Mouse (Mus musculus): ENCODE results near the gene Olfr560.

The Olfr560 gene

GRCm38 (mm10) chr7:102759266-102759665, at the start of gene Olfr560, which contains the start of gene Olfr78:
Gene Olfr560 (minus strand): TSS chr7:102759366.
Gene Olfr78 (minus strand): TSS chr7:102759471.
- DNase-seq: no peak

DNA sequence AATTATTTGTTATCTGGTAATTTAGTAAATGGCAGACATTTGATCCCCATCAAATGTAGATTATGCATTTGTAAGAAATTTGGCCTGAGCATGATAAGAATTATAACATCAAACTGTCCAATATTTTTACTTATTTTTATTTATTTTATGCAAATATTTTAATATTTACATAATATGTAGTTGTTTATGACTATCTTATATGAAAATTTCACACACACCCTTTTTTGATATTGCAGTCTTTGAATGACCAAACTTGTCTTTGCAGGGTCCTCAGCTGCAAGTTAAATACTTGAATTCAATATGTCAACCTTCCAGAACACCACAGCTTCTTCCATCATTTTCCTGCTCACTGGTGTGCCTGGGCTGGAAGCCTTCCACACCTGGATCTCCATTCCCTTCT, 44.0 kb upstream of the Olfr560 start, which contains the start of gene Olfr564:
Gene Olfr564, plus strand, starts transcription at position 301 of the 400 bp plus-strand sequence.
- no peak for DNase-seq

- DNase-seq: no peak
These were observed 11.8 kb upstream of the Olfr560 start, which contains the start of gene Olfr561 for GRCm38 (mm10) chr7:102770921-102771320. Gene Olfr561 (plus strand): TSS chr7:102771221.

GRCm38 (mm10) chr7:102752086-102752485, 7.1 kb downstream of the Olfr560 start:
- DNase-seq: no peak

- DNase-seq: no peak
These were observed 21.5 kb downstream of the Olfr560 start for GRCm38 (mm10) chr7:102737705-102738104.

GRCm38 (mm10) chr7:102733793-102734192, 25.4 kb downstream of the Olfr560 start:
- no peak for DNase-seq

DNA sequence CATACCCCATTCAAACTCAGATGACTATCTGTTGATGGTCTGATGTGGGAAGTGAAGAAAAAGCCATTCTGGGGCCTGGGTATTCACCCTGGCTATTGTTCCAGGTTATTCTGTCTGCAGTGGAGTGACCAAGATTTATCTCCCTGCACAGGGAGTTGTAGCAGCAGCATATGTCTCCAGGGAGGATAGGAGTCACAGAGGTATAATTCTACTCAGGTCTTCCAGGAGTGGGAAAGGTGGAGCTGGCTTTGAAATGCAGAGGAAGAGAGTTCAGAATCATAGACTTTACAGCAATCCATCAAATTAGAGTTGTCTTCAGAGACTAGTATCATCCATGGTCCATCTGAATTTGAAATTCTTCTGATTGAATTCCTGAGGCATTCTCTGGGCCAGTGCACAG, 31.8 kb downstream of the Olfr560 start, which contains the start of gene Olfr559:
Gene Olfr559, minus strand, starts transcription at position 101 of the 400 bp plus-strand sequence.
- no peak for DNase-seq

- DNase-seq: no peak
These were observed 40.2 kb downstream of the Olfr560 start, which contains the start of gene Olfr33 for GRCm38 (mm10) chr7:102718970-102719369. Gene Olfr33 (minus strand): TSS chr7:102719070.

DNA sequence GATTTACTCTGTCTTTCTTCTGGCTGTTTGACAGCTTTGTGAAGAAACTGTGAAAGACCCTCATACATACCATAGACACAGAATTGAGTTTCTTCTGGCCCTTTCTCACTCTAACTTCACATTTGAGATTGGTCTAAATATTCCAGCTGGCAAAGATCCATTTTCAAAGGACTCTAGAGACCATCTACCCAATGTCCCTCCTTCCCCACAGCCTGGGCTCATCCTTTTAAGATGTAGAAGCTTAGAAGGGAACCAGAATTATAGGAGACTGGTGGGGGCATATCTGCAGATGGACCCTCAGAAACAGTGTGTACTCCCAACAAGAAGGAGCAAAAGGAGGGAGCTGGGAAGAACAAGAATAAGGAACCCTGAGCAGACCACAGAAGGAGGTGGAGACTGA, 57.3 kb downstream of the Olfr560 start, which contains the start of gene Olfr558:
Gene Olfr558, plus strand, starts transcription at position 301 of the 400 bp plus-strand sequence.
- no peak for DNase-seq

All from cerebellum, adult 11 months (tissue).